Comparison of ENCODE assay signal across 8 mouse cellular contexts in the genomic region with DNA sequence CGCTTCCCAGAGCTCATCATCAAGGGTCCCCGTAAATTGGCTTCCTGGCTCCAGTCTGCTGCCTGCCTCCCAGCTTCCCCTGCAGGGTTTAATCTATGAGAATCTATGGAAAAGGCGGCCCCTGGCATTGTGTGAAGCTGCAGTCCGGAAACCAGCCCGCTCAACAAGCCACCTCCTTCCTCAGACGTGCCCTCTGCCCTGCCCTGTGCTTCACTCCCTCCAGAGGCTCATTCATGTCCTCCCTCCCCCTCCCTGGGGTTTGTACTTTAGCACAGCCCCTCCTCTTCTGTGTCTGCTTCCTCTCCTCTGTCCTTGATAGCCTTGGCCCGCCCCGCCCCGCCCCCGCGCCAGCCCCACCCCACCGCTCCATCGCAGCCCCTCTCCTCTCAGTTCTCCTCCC. TPM values are rescaled to one million over a fixed set of nuclear protein-coding genes. Genes with fewer than 3 reads are reported as not detected.
DNase-seq lines count a peak whose midpoint lies in the region; ATAC-seq lines count a peak whose summit lies in the region.

No protein-coding gene starts in this region.

- H3K4me1 ChIP-seq in embryonic facial prominence, embryonic 13.5 days = peaks cover 21% of the 10 kb centered on the region
- H3K4me1 ChIP-seq in hindbrain, embryonic 10.5 days (replicated peaks) = peaks cover 62% of the 10 kb centered on the region
- peaks cover 32% of the 10 kb centered on the region for H3K4me1 ChIP-seq in limb, embryonic 12.5 days (replicated peaks)
- H3K4me1 ChIP-seq in midbrain, embryonic 11.5 days (ENCODE audit: control insufficient read depth, insufficient read depth, low read length) = peaks cover 14% of the 10 kb centered on the region; the same call in 1 of the 2 replicates

- 4% methylated on average over 13 of the region's 13 CpGs for WGBS in embryonic facial prominence, embryonic 13.5 days
- WGBS in hindbrain, embryonic 10.5 days = under 1% methylated on average over 12 of the region's 13 CpGs
- 3% methylated on average over 13 of the region's 13 CpGs for WGBS in limb, embryonic 12.5 days
- 1% methylated on average over 10 of the region's 13 CpGs for WGBS in midbrain, embryonic 11.5 days

- DNase-seq in adrenal gland, adult (ENCODE audit: inconsistent age in 2 of 2, low spot score in 1 of 2) = peak; percentile 87 to 91
- no peak for DNase-seq in adrenal gland, adult 18-20 months (ENCODE audit: low spot score in 2 of 2)
- peak; percentile 88 for DNase-seq in hindbrain, embryonic 10.5 days (ENCODE audit: low spot score)
- DNase-seq in midbrain, embryonic 11.5 days (ENCODE audit: low spot score, missing footprints) = peak; percentile 92
- DNase-seq in testis, postnatal 10 days (ENCODE audit: low spot score) = peak; percentile 64
- DNase-seq in layer of hippocampus, adult 11-12 months (ENCODE audit: low spot score) = no peak

- peak overlapping the region; percentile 52 for H3K4me2 ChIP-seq in embryonic facial prominence, embryonic 13.5 days
- H3K4me2 ChIP-seq in limb, embryonic 12.5 days = peak overlapping the region; percentile 54
- peak overlapping the region; percentile 38 for H3K4me2 ChIP-seq in midbrain, embryonic 11.5 days

- H3K27ac ChIP-seq in embryonic facial prominence, embryonic 13.5 days = peak overlapping the region; percentile 41
- peak overlapping the region; percentile 84 for H3K27ac ChIP-seq in hindbrain, embryonic 10.5 days
- 0 out of 2 replicates have a peak overlapping the region, but pooled peaks have one; percentile 43 for H3K27ac ChIP-seq in limb, embryonic 12.5 days
- peak overlapping the region; percentile 40; the same call in 1 of the 2 replicates for H3K27ac ChIP-seq in midbrain, embryonic 11.5 days (ENCODE audit: low read depth, low read length)

- ATAC-seq in embryonic facial prominence, embryonic 13.5 days (ENCODE audit: insufficient number of reproducible peaks, insufficient read depth, low FRiP score, low TSS enrichment, low read depth) = peak; percentile 50; the same call in 1 of the 2 replicates
- peak; percentile 44 for ATAC-seq in limb, embryonic 12.5 days (ENCODE audit: insufficient number of reproducible peaks, insufficient read depth, low FRiP score, low TSS enrichment, low read depth)
- peak; percentile 88 for ATAC-seq in midbrain, embryonic 11.5 days (ENCODE audit: low FRiP score)

- peak overlapping the region; percentile 51; the same call in 1 of the 2 replicates for H3K9ac ChIP-seq in embryonic facial prominence, embryonic 13.5 days
- peak overlapping the region; percentile 51 for H3K9ac ChIP-seq in limb, embryonic 12.5 days (replicated peaks)
- H3K9ac ChIP-seq in midbrain, embryonic 11.5 days (ENCODE audit: low read length) = peak overlapping the region; percentile 4; the same call in 1 of the 2 replicates

- no peaks in the 10 kb centered on the region for H3K9me3 ChIP-seq in embryonic facial prominence, embryonic 13.5 days
- no peaks in the 10 kb centered on the region for H3K9me3 ChIP-seq in hindbrain, embryonic 10.5 days
- H3K9me3 ChIP-seq in limb, embryonic 12.5 days = no peaks in the 10 kb centered on the region
- no peaks in the 10 kb centered on the region for H3K9me3 ChIP-seq in midbrain, embryonic 11.5 days (ENCODE audit: control insufficient read depth, low read length)

- H3K36me3 ChIP-seq in embryonic facial prominence, embryonic 13.5 days = peaks cover 4% of the 10 kb centered on the region; the same call in 1 of the 2 replicates
- H3K36me3 ChIP-seq in hindbrain, embryonic 10.5 days = no peaks in the 10 kb centered on the region
- H3K36me3 ChIP-seq in limb, embryonic 12.5 days = no peaks in the 10 kb centered on the region
- H3K36me3 ChIP-seq in midbrain, embryonic 11.5 days (ENCODE audit: control insufficient read depth, insufficient read depth, low read length) = no peaks in the 10 kb centered on the region

- no peaks in the 10 kb centered on the region for H3K27me3 ChIP-seq in embryonic facial prominence, embryonic 13.5 days
- H3K27me3 ChIP-seq in hindbrain, embryonic 10.5 days (ENCODE audit: insufficient read depth, poor library complexity, severe bottlenecking) = peaks cover 40% of the 10 kb centered on the region
- peaks cover 7% of the 10 kb centered on the region; the same call in 1 of the 2 replicates for H3K27me3 ChIP-seq in limb, embryonic 12.5 days
- H3K27me3 ChIP-seq in midbrain, embryonic 11.5 days (ENCODE audit: control insufficient read depth, insufficient read depth, low read length) = peaks cover 3% of the 10 kb centered on the region; the same call in 1 of the 2 replicates

- H3K4me3 ChIP-seq in embryonic facial prominence, embryonic 13.5 days = peak overlapping the region; percentile 18
- H3K4me3 ChIP-seq in hindbrain, embryonic 10.5 days = peak overlapping the region; percentile 39
- peak overlapping the region; percentile 24 for H3K4me3 ChIP-seq in limb, embryonic 12.5 days (replicated peaks)
- H3K4me3 ChIP-seq in midbrain, embryonic 11.5 days (ENCODE audit: low read depth, low read length) = no peak overlapping the region

RNA-seq across cellular contexts. Expression of gene Dgkz, which starts 8.8 kb away (rescaled TPM):
- total RNA-seq in adrenal gland, adult 18-20 months (2021) = 10 to 100 TPM; 38.9 to 40.3 TPM
- polyA plus RNA-seq in embryonic facial prominence, embryonic 13.5 days (2015; fragmentation: Nextera tagmentation; extraction: Ambion mirVana) = 34.2 and 41.9 TPM in 2 replicates
- polyA plus RNA-seq in hindbrain, embryonic 10.5 days (2016; fragmentation: Nextera tagmentation; extraction: Ambion mirVana) = 36.3 and 39.4 TPM in 2 replicates
- 33.7 and 39.9 TPM in 2 replicates for polyA plus RNA-seq in limb, embryonic 12.5 days (2016; fragmentation: Nextera tagmentation; extraction: Ambion mirVana)
- 19.2 and 23.7 TPM in 2 replicates for polyA plus RNA-seq in midbrain, embryonic 11.5 days (2014; fragmentation: Nextera tagmentation; extraction: Ambion mirVana)

RNA-seq across cellular contexts. Expression of gene Gm9821, which starts 38.9 kb away (rescaled TPM):
- total RNA-seq in adrenal gland, adult 18-20 months (2021) = not detected
- polyA plus RNA-seq in embryonic facial prominence, embryonic 13.5 days (2015; fragmentation: Nextera tagmentation; extraction: Ambion mirVana) = 0.39 and 0.61 TPM in 2 replicates
- polyA plus RNA-seq in hindbrain, embryonic 10.5 days (2016; fragmentation: Nextera tagmentation; extraction: Ambion mirVana) = 0.18 and 0.25 TPM in 2 replicates
- polyA plus RNA-seq in limb, embryonic 12.5 days (2016; fragmentation: Nextera tagmentation; extraction: Ambion mirVana) = 0.28 and 0.59 TPM in 2 replicates
- 0.25 TPM in 1 of 2 replicates, not detected in the other for polyA plus RNA-seq in midbrain, embryonic 11.5 days (2014; fragmentation: Nextera tagmentation; extraction: Ambion mirVana)

RNA-seq across cellular contexts. Expression of gene Creb3l1, which starts 39.9 kb away (rescaled TPM):
- total RNA-seq in adrenal gland, adult 18-20 months (2021) = 10 to 100 TPM; 10.5 to 36.6 TPM
- 11.6 and 13.4 TPM in 2 replicates for polyA plus RNA-seq in embryonic facial prominence, embryonic 13.5 days (2015; fragmentation: Nextera tagmentation; extraction: Ambion mirVana)
- polyA plus RNA-seq in hindbrain, embryonic 10.5 days (2016; fragmentation: Nextera tagmentation; extraction: Ambion mirVana) = 1.00 and 1.9 TPM in 2 replicates
- polyA plus RNA-seq in limb, embryonic 12.5 days (2016; fragmentation: Nextera tagmentation; extraction: Ambion mirVana) = 1.3 and 2.6 TPM in 2 replicates
- 2.0 and 2.1 TPM in 2 replicates for polyA plus RNA-seq in midbrain, embryonic 11.5 days (2014; fragmentation: Nextera tagmentation; extraction: Ambion mirVana)

RNA-seq across cellular contexts. Expression of gene Mdk, which starts 52.3 kb away (rescaled TPM):
- total RNA-seq in adrenal gland, adult 18-20 months (2021) = 1 to 10 TPM; 7.2 to 7.8 TPM
- polyA plus RNA-seq in embryonic facial prominence, embryonic 13.5 days (2015; fragmentation: Nextera tagmentation; extraction: Ambion mirVana) = 1,381 and 1,602 TPM in 2 replicates
- polyA plus RNA-seq in hindbrain, embryonic 10.5 days (2016; fragmentation: Nextera tagmentation; extraction: Ambion mirVana) = 1,375 and 1,717 TPM in 2 replicates
- 2,281 and 2,291 TPM in 2 replicates for polyA plus RNA-seq in limb, embryonic 12.5 days (2016; fragmentation: Nextera tagmentation; extraction: Ambion mirVana)
- polyA plus RNA-seq in midbrain, embryonic 11.5 days (2014; fragmentation: Nextera tagmentation; extraction: Ambion mirVana) = 926 and 968 TPM in 2 replicates

RNA-seq across cellular contexts. Expression of gene Chrm4, which starts 57.4 kb away (rescaled TPM):
- total RNA-seq in adrenal gland, adult 18-20 months (2021) = 1 to 10 TPM; 3.7 to 4.6 TPM
- polyA plus RNA-seq in embryonic facial prominence, embryonic 13.5 days (2015; fragmentation: Nextera tagmentation; extraction: Ambion mirVana) = 0.18 and 0.32 TPM in 2 replicates
- 0.48 and 0.95 TPM in 2 replicates for polyA plus RNA-seq in hindbrain, embryonic 10.5 days (2016; fragmentation: Nextera tagmentation; extraction: Ambion mirVana)
- polyA plus RNA-seq in limb, embryonic 12.5 days (2016; fragmentation: Nextera tagmentation; extraction: Ambion mirVana) = 0.33 and 0.65 TPM in 2 replicates
- polyA plus RNA-seq in midbrain, embryonic 11.5 days (2014; fragmentation: Nextera tagmentation; extraction: Ambion mirVana) = 0.26 and 0.37 TPM in 2 replicates

Comparison
In these comparisons a context has a peak if more than half of its experiments do, and no peak if none do; other contexts are left out.
1. DNase-seq: peak in adrenal gland, adult (2 of 2), hindbrain, embryonic 10.5 days (single experiment), midbrain, embryonic 11.5 days (single experiment) and testis, postnatal 10 days (single experiment); none in adrenal gland, adult 18-20 months (0 of 2) and layer of hippocampus, adult 11-12 months (single experiment).
2. Peak in every context shown above with its lines, with median percentiles within 50 percentile points of each other: ATAC-seq, H3K27ac ChIP-seq, H3K4me2 ChIP-seq and H3K9ac ChIP-seq.